Mouse (Mus musculus): ENCODE data around the gene Cdh5. TPM values are rescaled to one million over a fixed set of nuclear protein-coding genes. Genes with fewer than 3 reads are reported as not detected.

The Cdh5 gene
- polyA plus RNA-seq, 1 experiment: 34.6 TPM

GRCm38 (mm10) chr8:104144434-104145216, 43.2 kb downstream of the Cdh5 start:
- TF ChIP-seq CTCF (IDR thresholded peaks at IDR 0.05; ENCODE audit: borderline replicate concordance, extremely low read depth, insufficient read depth, insufficient read length) (peak; percentile 27; the same call in 1 of the 2 replicates), POLR2A (IDR thresholded peaks at IDR 0.05; ENCODE audit: borderline replicate concordance, extremely low read depth, insufficient read depth, insufficient read length, poor library complexity, severe bottlenecking) (no peak)
- DNase-seq (ENCODE audit: low read depth): peak; percentile 11

GRCm38 (mm10) chr8:104145981-104146689, 44.7 kb downstream of the Cdh5 start:
- DNase-seq (ENCODE audit: low read depth): peak; percentile 90
- TF ChIP-seq POLR2A (IDR thresholded peaks at IDR 0.05; ENCODE audit: borderline replicate concordance, extremely low read depth, insufficient read depth, insufficient read length, poor library complexity, severe bottlenecking) (no peak), CTCF (IDR thresholded peaks at IDR 0.05; ENCODE audit: borderline replicate concordance, extremely low read depth, insufficient read depth, insufficient read length) (peak; percentile 86)

GRCm38 (mm10) chr8:104146717-104147494, 45.5 kb downstream of the Cdh5 start:
- DNase-seq (ENCODE audit: low read depth): no peak

GRCm38 (mm10) chr8:104147947-104148346, 46.5 kb downstream of the Cdh5 start:
- no peak for TF ChIP-seq CTCF (IDR thresholded peaks at IDR 0.05; ENCODE audit: borderline replicate concordance, extremely low read depth, insufficient read depth, insufficient read length)
- TF ChIP-seq POLR2A (IDR thresholded peaks at IDR 0.05; ENCODE audit: borderline replicate concordance, extremely low read depth, insufficient read depth, insufficient read length, poor library complexity, severe bottlenecking): no peak
- DNase-seq (ENCODE audit: low read depth): no peak

More at GRCm38 (mm10) chr8:104146717-104147494, 45.5 kb downstream of the Cdh5 start:
- TF ChIP-seq POLR2A (IDR thresholded peaks at IDR 0.05; ENCODE audit: borderline replicate concordance, extremely low read depth, insufficient read depth, insufficient read length, poor library complexity, severe bottlenecking) (no peak), CTCF (IDR thresholded peaks at IDR 0.05; ENCODE audit: borderline replicate concordance, extremely low read depth, insufficient read depth, insufficient read length) (no peak)

DNA sequence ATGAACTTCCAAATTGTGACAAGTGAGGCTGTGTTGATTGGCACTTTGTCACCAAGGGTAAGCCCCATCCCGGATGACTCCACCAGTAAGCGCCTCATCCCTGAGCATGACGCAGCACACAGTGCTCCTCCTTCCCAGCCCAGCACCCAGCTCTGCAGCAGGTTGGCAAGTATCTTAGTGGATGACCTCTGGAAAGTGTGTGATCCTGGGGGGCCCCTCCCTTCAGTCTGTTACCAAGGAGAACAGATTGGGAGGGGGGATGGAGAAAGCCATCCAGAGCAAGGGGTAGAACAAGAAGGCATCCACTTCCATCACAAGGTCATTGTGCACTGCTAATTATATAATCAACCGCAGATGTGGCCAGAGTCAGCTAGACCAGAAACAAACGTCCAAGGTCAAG, 59.3 kb downstream of the Cdh5 start:
- TF ChIP-seq POLR2A (IDR thresholded peaks at IDR 0.05; ENCODE audit: borderline replicate concordance, extremely low read depth, insufficient read depth, insufficient read length, poor library complexity, severe bottlenecking) (no peak), CTCF (IDR thresholded peaks at IDR 0.05; ENCODE audit: borderline replicate concordance, extremely low read depth, insufficient read depth, insufficient read length) (no peak)
- DNase-seq (ENCODE audit: low read depth): no peak

- TF ChIP-seq CTCF (IDR thresholded peaks at IDR 0.05; ENCODE audit: borderline replicate concordance, extremely low read depth, insufficient read depth, insufficient read length): no peak
- no peak for TF ChIP-seq POLR2A (IDR thresholded peaks at IDR 0.05; ENCODE audit: borderline replicate concordance, extremely low read depth, insufficient read depth, insufficient read length, poor library complexity, severe bottlenecking)
- no peak for DNase-seq (ENCODE audit: low read depth)
These were observed 68.0 kb downstream of the Cdh5 start for GRCm38 (mm10) chr8:104169461-104169860.

DNA sequence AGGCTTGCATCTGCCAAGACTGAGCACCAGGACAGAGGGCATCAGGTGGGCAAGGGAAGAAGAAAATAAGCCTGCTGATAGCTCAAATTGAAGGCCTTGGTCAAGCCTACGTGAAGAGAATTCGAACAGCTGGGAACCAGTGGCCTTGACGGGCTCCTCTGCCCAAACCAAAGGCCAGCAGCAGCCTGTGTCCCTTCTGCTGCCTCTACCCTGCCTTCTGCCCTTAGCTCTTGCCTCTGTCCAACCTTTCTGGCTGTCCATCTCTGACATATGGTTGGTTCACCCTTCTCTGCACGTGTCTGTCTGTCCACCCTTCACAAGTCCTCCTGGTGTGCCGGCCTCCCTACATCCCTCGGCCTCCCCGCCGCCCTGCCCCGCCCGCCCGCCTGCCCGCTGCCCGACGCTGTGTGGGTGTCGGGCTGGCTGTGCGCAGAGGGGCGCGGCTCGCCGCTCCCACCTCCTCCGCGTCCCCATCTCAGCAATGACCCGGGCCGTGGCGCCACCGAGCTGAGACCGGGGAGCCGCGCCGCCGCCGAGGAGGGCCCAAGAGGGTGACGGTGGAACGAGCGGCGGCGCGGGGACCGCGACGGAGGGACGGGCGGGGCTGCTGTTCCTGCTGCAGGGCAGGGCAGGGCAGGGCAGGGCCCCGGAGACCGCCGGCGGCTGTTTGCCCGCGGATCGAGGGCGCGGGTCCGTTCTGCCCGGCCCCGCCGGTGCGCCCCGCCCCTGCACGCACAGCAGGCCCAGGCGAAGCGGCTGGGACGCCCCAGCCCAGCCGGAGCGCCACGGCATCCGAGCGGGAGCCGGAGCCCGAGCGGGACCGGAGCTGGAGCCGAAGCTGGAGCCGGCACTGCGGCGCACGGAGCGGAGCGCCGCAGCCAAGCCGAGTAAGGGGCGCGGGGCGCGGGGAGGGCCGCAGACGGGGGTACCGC, 69.0 kb downstream of the Cdh5 start, which contains the start of gene Bean1:
Gene Bean1, plus strand, starts transcription at position 325 of the 932 bp plus-strand sequence.
- DNase-seq (ENCODE audit: low read depth): peak; percentile 60

DNA sequence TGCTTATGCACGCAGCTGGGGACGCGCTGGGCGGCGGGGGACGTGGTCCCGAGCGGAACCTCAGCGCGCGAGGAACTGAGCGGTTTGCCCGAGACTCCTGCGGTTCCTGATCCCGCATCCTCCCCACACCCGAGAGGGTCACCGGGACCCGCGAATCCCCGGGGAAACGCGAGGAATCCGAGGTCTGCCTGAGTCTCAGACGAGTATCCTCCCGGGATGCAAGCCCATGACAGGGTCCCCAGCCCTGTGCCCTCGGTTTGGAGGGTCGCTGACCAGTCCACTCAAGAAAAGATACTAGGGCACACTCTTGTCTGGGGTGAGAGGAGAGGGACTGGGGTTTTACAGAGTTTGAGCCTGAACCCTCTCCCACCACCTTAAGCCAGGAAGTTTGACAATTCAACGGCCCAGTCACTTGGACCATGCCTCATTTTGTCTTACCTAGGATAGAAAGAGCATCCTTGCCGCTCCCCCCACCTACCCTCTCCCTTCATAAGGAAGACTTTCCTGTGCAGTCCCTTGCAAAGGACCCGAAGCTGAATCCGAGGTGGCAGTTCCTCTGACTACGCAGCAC, 69.7 kb downstream of the Cdh5 start:
- no peak for TF ChIP-seq POLR2A (IDR thresholded peaks at IDR 0.05; ENCODE audit: borderline replicate concordance, extremely low read depth, insufficient read depth, insufficient read length, poor library complexity, severe bottlenecking)
- no peak for TF ChIP-seq CTCF (IDR thresholded peaks at IDR 0.05; ENCODE audit: borderline replicate concordance, extremely low read depth, insufficient read depth, insufficient read length)

More for the DNA sequence above, 69.0 kb downstream of the Cdh5 start, which contains the start of gene Bean1:
- no peak for TF ChIP-seq CTCF (IDR thresholded peaks at IDR 0.05; ENCODE audit: borderline replicate concordance, extremely low read depth, insufficient read depth, insufficient read length)
- TF ChIP-seq POLR2A (IDR thresholded peaks at IDR 0.05; ENCODE audit: borderline replicate concordance, extremely low read depth, insufficient read depth, insufficient read length, poor library complexity, severe bottlenecking): peak; percentile 38; the same call in 1 of the 2 replicates

DNA sequence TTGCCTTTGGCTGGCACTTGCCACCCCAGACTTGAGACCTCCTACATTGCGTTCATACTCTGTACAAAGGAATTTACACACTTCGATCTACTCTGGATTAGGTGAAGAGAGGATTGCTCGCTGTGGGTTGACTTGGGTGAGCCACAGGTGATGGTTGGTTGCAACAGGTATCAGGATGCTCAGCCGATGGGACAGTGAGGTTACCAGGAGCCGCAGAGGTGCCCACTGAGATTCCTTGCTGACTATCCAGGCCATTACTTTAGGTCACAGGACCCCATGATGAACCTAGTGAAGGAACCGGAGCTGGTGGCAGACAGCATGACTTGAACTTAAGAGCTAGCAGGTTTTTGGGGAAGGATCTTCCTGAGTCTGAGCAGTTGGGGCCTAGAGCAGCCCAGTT, 71.0 kb downstream of the Cdh5 start:
- TF ChIP-seq POLR2A (IDR thresholded peaks at IDR 0.05; ENCODE audit: borderline replicate concordance, extremely low read depth, insufficient read depth, insufficient read length, poor library complexity, severe bottlenecking) (no peak), CTCF (IDR thresholded peaks at IDR 0.05; ENCODE audit: borderline replicate concordance, extremely low read depth, insufficient read depth, insufficient read length) (no peak)
- no peak for DNase-seq (ENCODE audit: low read depth)

More for the DNA sequence above, 69.7 kb downstream of the Cdh5 start:
- no peak for DNase-seq (ENCODE audit: low read depth)

Measured in brain, embryonic 14.5 days (tissue).